Mouse (Mus musculus): ENCODE results near the gene Lysmd4. TPM values are rescaled to one million over a fixed set of nuclear protein-coding genes. Genes with fewer than 3 reads are reported as not detected.

The Lysmd4 gene
- total RNA-seq, 2 experiments from 2014 or later: 37.0 to 37.6 TPM

DNA sequence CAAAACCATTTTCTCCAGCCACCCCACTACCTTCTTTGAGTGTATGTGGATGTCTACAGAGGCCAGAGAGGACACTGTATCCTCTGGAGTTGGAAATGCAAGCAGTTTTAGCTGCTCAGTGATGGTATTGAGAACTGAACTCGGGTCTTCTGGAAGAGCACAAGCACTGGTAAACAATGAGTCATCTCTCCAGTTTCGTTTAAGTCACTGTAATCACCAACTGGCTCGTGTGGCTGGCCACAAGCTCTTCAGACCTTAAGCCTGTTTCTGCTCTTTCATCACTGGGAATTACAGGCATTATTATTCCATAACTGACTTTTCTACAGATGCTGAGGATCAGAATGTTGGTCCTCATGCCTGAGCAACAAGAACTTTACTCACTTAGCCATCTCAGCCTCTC lies 82.6 kb downstream of the Lysmd4 start:
- intact Hi-C loops (cut with DNase I): no loop called here
- no peak for DNase-seq (ENCODE audit: extremely low spot score in 1 of 2, low spot score in 2 of 2)

DNA sequence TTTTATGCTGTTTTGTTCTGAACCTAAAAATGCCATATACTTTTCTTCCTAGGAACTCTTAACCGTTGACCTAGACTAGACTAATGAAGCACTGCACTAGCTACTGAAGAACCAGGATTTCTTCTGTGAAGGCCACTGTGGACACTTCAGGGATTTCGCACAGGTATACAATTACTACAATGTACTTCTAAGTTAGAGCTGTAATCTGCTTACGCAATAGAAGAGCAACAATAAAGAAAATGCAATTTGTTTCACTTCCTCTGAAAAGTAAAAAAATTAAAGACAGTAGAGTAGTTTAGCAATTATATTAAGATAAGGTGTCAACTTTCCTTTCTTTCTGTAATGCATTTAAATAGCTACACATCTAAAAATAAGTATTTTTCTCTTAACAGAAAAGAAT lies 84.7 kb downstream of the Lysmd4 start:
- intact Hi-C loops (cut with DNase I): no loop called here

DNA sequence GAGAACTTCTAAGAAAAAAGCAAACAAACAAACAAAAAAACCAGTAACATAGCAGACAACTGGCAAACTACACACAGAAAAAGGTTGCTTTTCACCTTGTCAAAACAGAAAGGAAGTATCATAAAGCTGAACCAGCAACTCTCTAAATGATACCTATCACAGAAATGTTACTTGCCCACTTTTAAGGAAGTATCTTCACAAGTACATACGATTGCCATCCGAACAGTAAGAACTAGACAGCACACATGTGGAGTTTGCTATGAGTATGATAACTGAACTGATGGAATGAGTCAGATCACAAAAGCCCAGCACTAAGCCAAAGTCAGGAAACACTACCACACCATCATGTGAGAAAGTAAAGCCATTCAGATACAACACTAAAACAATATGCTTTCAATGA lies 85.8 kb downstream of the Lysmd4 start:
- intact Hi-C loops (cut with DNase I): no loop called here
- no peak for DNase-seq (ENCODE audit: extremely low spot score in 1 of 2, low spot score in 2 of 2)

More for the DNA sequence above, 84.7 kb downstream of the Lysmd4 start:
- DNase-seq (ENCODE audit: extremely low spot score in 1 of 2, low spot score in 2 of 2): no peak

DNA sequence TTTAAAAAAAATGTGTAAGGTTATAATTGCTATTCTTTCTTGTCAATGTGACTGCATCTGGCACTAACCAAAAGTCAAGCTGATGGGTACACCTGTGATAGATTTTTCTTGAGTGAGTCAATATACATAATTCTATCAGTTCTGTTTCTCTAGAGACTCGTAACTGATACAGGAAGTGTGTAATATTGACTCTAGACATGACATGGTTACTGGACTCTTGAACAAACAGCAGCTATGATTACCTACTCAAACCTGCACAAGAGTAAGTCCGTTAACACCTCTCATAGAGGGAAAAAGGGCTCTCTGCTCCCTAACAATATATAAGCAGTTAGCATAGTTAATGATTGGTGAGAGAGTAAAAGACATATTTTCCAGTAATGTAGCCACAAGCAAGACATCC lies 87.8 kb downstream of the Lysmd4 start:
- intact Hi-C loops (cut with DNase I): no loop called here
- no peak for DNase-seq (ENCODE audit: extremely low spot score in 1 of 2, low spot score in 2 of 2)

DNA sequence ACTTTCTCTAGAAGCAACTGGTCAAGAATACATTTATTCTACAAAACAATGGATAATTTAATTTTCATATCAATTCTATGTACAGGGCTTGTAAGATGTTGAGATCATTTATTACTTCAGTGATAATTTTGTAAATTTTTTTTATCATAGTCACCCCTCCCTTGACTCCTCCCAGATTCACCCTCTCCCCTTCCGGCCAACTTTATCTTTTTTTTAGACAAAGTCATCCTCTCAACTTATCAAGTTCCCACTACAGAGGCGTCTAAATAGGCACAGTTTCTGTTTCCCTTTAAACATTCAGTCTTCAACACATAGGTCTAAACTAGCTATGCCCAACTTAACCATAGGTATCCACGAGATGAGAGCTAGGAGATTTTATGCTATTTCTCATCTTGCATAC lies 90.9 kb downstream of the Lysmd4 start:
- intact Hi-C loops (cut with DNase I): no loop called here
- DNase-seq (ENCODE audit: extremely low spot score in 1 of 2, low spot score in 2 of 2): no peak

DNA sequence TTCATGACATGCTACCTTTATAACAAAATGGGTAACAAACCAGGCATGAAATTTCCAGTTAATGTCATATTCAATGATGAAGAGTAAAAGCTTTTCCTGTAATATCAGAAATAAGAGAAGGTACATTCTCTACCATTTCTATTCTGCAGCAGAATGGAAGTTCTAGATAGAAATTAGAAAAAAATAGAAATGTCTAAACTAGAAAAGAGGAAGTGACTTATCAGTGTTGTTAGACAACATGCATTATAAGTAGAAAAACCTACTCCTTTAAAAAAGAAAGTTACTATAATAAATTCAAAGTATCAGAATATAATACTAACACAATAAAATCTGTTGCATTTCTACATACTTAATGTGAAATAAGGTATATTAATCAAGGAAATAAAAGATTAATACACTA lies 96.4 kb downstream of the Lysmd4 start:
- DNase-seq (ENCODE audit: extremely low spot score in 1 of 2, low spot score in 2 of 2): no peak
- intact Hi-C loops (cut with DNase I): no loop called here

DNA sequence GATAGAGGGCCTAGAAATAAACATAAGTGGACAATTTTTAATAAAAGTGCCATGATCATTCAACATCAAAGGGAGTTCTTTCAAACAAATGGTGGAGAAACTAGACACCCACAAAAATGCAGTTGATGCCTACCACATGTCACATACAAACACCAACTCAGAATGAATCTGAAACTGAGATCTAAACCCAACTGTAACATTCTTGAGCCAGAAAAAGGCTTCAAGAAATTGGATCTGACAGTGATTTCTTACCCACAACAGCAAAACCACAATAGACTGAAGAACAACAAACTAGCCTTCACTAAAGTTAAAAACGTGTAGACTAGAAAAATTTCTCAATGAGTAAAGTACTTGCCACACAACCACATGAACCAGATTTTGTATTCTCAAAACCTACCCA lies 98.0 kb downstream of the Lysmd4 start:
- DNase-seq (ENCODE audit: extremely low spot score in 1 of 2, low spot score in 2 of 2): no peak
- intact Hi-C loops (cut with DNase I): no loop called here

DNA sequence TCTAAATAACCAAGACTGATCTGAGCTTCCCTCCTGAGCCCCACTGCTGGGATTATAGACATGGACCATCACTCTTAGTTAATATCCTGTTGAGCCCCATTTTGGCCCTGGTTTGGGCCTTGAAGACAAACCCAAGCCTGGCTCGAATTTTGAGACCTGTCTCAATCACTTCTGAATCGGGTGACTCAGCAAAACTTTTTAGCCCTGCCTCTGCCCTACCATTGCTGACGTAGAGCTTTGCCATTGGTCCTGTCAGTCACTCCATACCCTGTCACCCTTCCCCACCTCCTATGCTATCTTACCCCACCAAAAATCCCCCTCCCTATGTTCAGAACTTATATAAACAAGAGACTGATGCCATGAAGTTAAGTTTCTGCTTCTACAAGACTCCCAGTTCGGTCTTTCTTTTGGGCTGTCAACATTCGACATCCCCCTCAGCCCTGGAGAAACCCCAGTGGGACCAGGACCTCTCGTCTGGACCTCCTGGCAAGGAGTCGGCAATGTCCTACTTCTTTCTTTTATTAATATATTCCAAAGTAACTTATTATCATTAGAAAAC lies 119.8 kb downstream of the Lysmd4 start:
- intact Hi-C loops (cut with DNase I): no loop called here
- no peak for DNase-seq (ENCODE audit: extremely low spot score in 1 of 2, low spot score in 2 of 2)

DNA sequence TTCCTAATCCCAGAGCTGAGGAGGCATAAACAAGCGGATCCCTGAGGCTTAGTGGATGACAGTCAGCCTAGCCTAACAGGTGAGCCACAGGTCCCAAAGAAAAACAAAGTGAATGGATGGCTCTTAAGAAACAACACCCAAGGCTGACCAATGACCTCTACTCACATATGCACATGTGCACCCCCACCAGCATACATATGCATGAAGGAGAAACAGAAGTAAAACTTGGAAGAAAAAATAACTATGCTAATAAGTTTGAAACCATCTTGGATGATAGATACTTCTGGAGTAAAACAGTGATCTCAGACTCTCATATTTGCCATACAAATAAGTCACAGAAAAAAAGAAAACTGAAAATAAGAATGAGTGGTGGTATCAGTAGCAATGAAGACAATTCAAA lies 122.1 kb downstream of the Lysmd4 start:
- intact Hi-C loops (cut with DNase I): no loop called here
- no peak for DNase-seq (ENCODE audit: extremely low spot score in 1 of 2, low spot score in 2 of 2)

DNA sequence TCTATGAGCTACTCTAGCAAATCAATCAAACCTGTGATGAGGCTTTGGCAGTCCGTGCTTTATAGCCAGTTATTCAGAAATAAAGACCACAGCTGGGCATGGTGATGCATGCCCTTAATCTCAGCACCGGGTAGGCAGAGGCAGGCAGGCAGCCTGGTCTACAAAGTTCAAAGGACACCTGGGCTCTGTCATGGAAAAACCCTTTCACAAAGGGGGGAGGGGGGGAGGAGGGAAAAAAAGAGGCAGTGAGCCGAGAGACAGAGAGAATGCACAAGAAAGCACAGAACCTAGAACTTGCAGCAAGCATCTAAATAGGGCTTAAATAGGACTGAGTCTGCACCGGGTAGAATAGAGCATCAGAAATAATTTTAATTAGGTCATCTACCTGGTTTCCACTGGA lies 130.6 kb downstream of the Lysmd4 start:
- no peak for DNase-seq (ENCODE audit: extremely low spot score in 1 of 2, low spot score in 2 of 2)
- intact Hi-C loops (cut with DNase I): no loop called here

DNA sequence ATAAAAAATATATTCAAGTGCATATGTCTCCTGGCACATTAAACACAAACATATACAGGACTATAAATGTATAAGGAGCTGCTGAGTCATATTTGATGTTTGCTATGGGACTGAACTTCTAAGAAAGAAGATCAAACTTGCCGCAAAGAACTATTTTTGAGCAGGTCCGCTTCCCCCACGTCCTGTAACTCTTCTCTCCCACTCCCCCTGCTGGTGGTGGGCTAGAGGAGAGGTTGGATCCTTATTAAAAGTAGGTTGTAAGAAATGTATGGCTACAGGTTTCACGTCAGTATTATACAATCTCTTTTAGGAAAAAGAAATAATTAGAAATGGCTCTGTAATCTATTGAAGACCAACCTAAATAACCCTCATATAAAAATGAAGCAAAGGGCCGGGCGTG lies 131.3 kb downstream of the Lysmd4 start:
- no peak for DNase-seq (ENCODE audit: extremely low spot score in 1 of 2, low spot score in 2 of 2)
- intact Hi-C loops (cut with DNase I): no loop called here

DNA sequence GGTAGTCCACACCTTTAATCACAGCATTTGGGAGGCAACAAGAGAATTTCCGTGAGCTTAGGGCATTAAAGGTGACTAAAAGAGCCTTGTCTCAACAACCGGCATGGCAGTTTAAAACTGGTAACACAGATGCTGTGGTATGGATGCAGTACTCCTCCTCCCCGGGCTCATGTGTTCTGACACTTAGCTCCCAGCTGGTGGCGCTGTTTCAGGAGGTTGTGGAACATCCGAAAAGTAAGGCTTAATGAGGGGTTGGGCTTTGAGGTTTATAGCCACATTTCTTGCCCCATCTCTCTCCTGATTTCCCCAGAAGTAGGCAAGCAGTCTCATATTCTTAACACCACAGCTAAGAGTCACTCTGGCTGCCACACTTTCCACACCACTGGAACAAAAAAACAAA lies 133.5 kb downstream of the Lysmd4 start:
- DNase-seq (ENCODE audit: extremely low spot score in 1 of 2, low spot score in 2 of 2): no peak
- intact Hi-C loops (cut with DNase I): no loop called here

Other genes starting within 250 kb of the Lysmd4 start
- 100 to 1,000 TPM; 146 to 147 TPM for gene Mef2a, start 150.3 kb downstream of the Lysmd4 start, total RNA-seq (2021)